Comparison of ENCODE assay signal across 30 mouse cellular contexts in the genomic region with DNA sequence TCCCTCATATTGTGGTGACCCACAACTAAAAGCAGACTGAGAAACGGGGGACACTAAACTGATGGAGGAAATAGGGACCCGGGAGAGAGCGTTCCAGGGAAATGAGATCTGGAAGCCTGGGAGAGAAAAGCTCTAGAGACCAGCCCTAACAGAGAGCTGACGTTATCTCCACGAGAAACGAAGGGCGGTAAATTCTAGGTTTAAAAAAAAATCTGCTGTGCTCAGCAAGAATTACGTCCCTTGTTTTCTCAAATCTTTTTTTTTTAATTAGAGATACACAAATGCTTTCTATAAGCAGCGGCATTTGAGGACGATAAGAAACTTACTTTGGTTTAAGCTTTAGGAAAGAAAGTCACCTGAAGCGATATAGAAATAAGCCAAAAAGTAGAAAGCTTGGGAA.
"Had no signal": no experiment of that assay in that cellular context is flagged by ENCODE, and none has a peak within 500 bp of the region (broad histone marks: within the 10 kb centered on the region; RNA-seq: fewer than 3 reads in every experiment).

No protein-coding gene starts in this region.

- H3K9me3 ChIP-seq: limb, embryonic 10.5 days; limb, embryonic 12.5 days; limb, embryonic 13.5 days; limb, embryonic 15.5 days; liver, embryonic 13.5 days; liver, embryonic 15.5 days; lung, embryonic 15.5 days; midbrain, embryonic 12.5 days; midbrain, embryonic 13.5 days; midbrain, embryonic 15.5 days; neural tube, embryonic 12.5 days had no signal

- DNase-seq: left cerebral cortex, postnatal 4 days; liver; liver, embryonic 13.5 days; liver, postnatal 0 days; lung, adult 18-20 months; lung, adult 2 months; lung, embryonic 14.5 days; lung, postnatal 10 days; lung, postnatal 14 days; lung, postnatal 36 days; lung, postnatal 4 days; midbrain, embryonic 14.5 days had no signal

- H3K4me3 ChIP-seq: left cerebral cortex, adult 2 months; limb, embryonic 10.5 days; limb, embryonic 12.5 days; limb, embryonic 13.5 days; limb, embryonic 15.5 days; liver, embryonic 13.5 days; liver, embryonic 15.5 days; lung, embryonic 15.5 days; midbrain, embryonic 12.5 days; midbrain, embryonic 13.5 days; midbrain, embryonic 15.5 days; myocyte; neural tube, embryonic 12.5 days had no signal

- H3K36me3 ChIP-seq: limb, embryonic 10.5 days; limb, embryonic 12.5 days; limb, embryonic 13.5 days; limb, embryonic 15.5 days; liver, embryonic 13.5 days; liver, embryonic 15.5 days; lung, embryonic 15.5 days; midbrain, embryonic 12.5 days; midbrain, embryonic 13.5 days; midbrain, embryonic 15.5 days; neural tube, embryonic 12.5 days had no signal

- H3K27me3 ChIP-seq: limb, embryonic 12.5 days; limb, embryonic 13.5 days; limb, embryonic 15.5 days; liver, embryonic 13.5 days; liver, embryonic 15.5 days; lung, embryonic 15.5 days; megakaryocyte, embryonic 14.5 days; midbrain, embryonic 12.5 days; midbrain, embryonic 13.5 days; midbrain, embryonic 15.5 days; neural tube, embryonic 12.5 days had no signal

- H3K4me1 ChIP-seq: limb, embryonic 10.5 days; limb, embryonic 12.5 days; limb, embryonic 13.5 days; liver, embryonic 13.5 days; liver, embryonic 15.5 days; midbrain, embryonic 12.5 days; midbrain, embryonic 13.5 days; midbrain, embryonic 15.5 days; neural tube, embryonic 12.5 days had no signal

- ATAC-seq: liver, postnatal 0 days; lung, postnatal 0 days; midbrain, embryonic 13.5 days; midbrain, embryonic 15.5 days; midbrain, embryonic 16.5 days had no signal

- H3K27ac ChIP-seq: left cerebral cortex, adult 2 months; limb, embryonic 10.5 days; limb, embryonic 12.5 days; limb, embryonic 13.5 days; limb, embryonic 15.5 days; liver, embryonic 13.5 days; liver, embryonic 14.5 days; liver, embryonic 15.5 days; lung, embryonic 15.5 days; macrophage; midbrain, embryonic 12.5 days; midbrain, embryonic 13.5 days; midbrain, embryonic 15.5 days; neural tube, embryonic 12.5 days had no signal

- H3K4me2 ChIP-seq: limb, embryonic 12.5 days; limb, embryonic 13.5 days; limb, embryonic 15.5 days; liver, embryonic 11.5 days; liver, embryonic 13.5 days; liver, embryonic 15.5 days; lung, embryonic 14.5 days; lung, embryonic 15.5 days; midbrain, embryonic 12.5 days; midbrain, embryonic 13.5 days; midbrain, embryonic 15.5 days; neural tube, embryonic 12.5 days had no signal

- H3K9ac ChIP-seq: limb, embryonic 12.5 days; limb, embryonic 13.5 days; limb, embryonic 15.5 days; liver, embryonic 13.5 days; liver, embryonic 14.5 days; liver, embryonic 15.5 days; liver, postnatal 0 days; lung, embryonic 14.5 days; lung, embryonic 15.5 days; midbrain, embryonic 12.5 days; midbrain, embryonic 13.5 days; midbrain, embryonic 15.5 days; neural tube, embryonic 12.5 days had no signal
